ENCODE assay signal across 8 mouse cellular contexts in genomic region chr14:79916960-79917848, GRCm38 (mm10).
DNase-seq lines count a peak whose midpoint lies in the region.

No protein-coding gene starts in this region.

- intact Hi-C loops in left cerebral cortex, postnatal 4 days (cut with DNase I), result loop anchor here (10.0 kb wide), 2 partner anchors 142 to 298 kb away; partner anchors contain the start of gene Pcdh8

- peak; percentile 84 for DNase-seq in heart, adult 11 months
- DNase-seq in heart, adult 18-20 months, result no peak
- DNase-seq in R1 (ENCODE audit: low read depth, low spot score), result peak; percentile 9
- peak; percentile 9 to 12 for DNase-seq in frontal cortex, postnatal 10 days (ENCODE audit: low spot score in 2 of 2)
- peak; percentile 76 for DNase-seq in left cerebral cortex, postnatal 4 days
- DNase-seq in thymus, postnatal 14 days, result no peak
- no peak for DNase-seq in thymus, postnatal 4 days
- DNase-seq in lung, postnatal 14 days, result no peak

Comparison
In these comparisons a context has a peak if more than half of its experiments do, and no peak if none do; other contexts are left out.
1. DNase-seq: peak in heart, adult 11 months (single experiment), R1 (single experiment), frontal cortex, postnatal 10 days (2 of 2) and left cerebral cortex, postnatal 4 days (single experiment); none in heart, adult 18-20 months (0 of 2), thymus, postnatal 14 days (single experiment), thymus, postnatal 4 days (single experiment) and lung, postnatal 14 days (single experiment).